Mouse (Mus musculus): Measurements from ENCODE around the gene Dohh.

The Dohh gene

GRCm38 (mm10) chr10:81404720-81405119, 20.5 kb downstream of the Dohh start:
- no peak for DNase-seq (ENCODE audit: low spot score)

GRCm38 (mm10) chr10:81405588-81406201, 21.5 kb downstream of the Dohh start:
- no peak for DNase-seq (ENCODE audit: low spot score)

- no peak for DNase-seq (ENCODE audit: low spot score)
These were observed 22.5 kb downstream of the Dohh start for GRCm38 (mm10) chr10:81406504-81407440.

GRCm38 (mm10) chr10:81407539-81408423, 23.6 kb downstream of the Dohh start:
- no peak for DNase-seq (ENCODE audit: low spot score)

GRCm38 (mm10) chr10:81408424-81408729, 24.1 kb downstream of the Dohh start:
- no peak for DNase-seq (ENCODE audit: low spot score)

GRCm38 (mm10) chr10:81408871-81409291, 24.7 kb downstream of the Dohh start:
- DNase-seq (ENCODE audit: low spot score) = no peak

- DNase-seq (ENCODE audit: low spot score) = no peak
These were observed 25.1 kb downstream of the Dohh start for GRCm38 (mm10) chr10:81409330-81409729.

GRCm38 (mm10) chr10:81410350-81410749, 26.1 kb downstream of the Dohh start:
- no peak for DNase-seq (ENCODE audit: low spot score)

GRCm38 (mm10) chr10:81410981-81411380, 26.8 kb downstream of the Dohh start:
- no peak for DNase-seq (ENCODE audit: low spot score)

- no peak for DNase-seq (ENCODE audit: low spot score)
These were observed 27.5 kb downstream of the Dohh start for GRCm38 (mm10) chr10:81411471-81412400.

GRCm38 (mm10) chr10:81412586-81413309, 28.5 kb downstream of the Dohh start:
- no peak for DNase-seq (ENCODE audit: low spot score)

- peak; percentile 80 for DNase-seq (ENCODE audit: low spot score)
These were observed 29.4 kb downstream of the Dohh start for GRCm38 (mm10) chr10:81413310-81414261.

- no peak for DNase-seq (ENCODE audit: low spot score)
These were observed 30.5 kb downstream of the Dohh start for GRCm38 (mm10) chr10:81414682-81415081.

- DNase-seq (ENCODE audit: low spot score) = no peak
These were observed 30.9 kb downstream of the Dohh start for GRCm38 (mm10) chr10:81415146-81415545.

GRCm38 (mm10) chr10:81415549-81416310, 31.5 kb downstream of the Dohh start:
- no peak for DNase-seq (ENCODE audit: low spot score)

- no peak for DNase-seq (ENCODE audit: low spot score)
These were observed 32.5 kb downstream of the Dohh start for GRCm38 (mm10) chr10:81416581-81417226.

GRCm38 (mm10) chr10:81417227-81418215, 33.3 kb downstream of the Dohh start:
- no peak for DNase-seq (ENCODE audit: low spot score)

Data from urinary bladder, postnatal 10 days (tissue).